Mouse (Mus musculus) natural killer cell, adult 2 months (primary cell): ENCODE measurements at regions not wholly inside any gene's neighbourhood (a gene's known extent, or its start where the extent isn't known, plus 50 kb on each side); places are given as distances from the start of the nearest gene placed in this dataset.

Experiments
- DNase-seq, 2 experiments: peaks; one replicate each; pipeline ENCODE4 v3.0.0; 2022; ENCODE audit warnings: low spot score in 2 of 2

DNA sequence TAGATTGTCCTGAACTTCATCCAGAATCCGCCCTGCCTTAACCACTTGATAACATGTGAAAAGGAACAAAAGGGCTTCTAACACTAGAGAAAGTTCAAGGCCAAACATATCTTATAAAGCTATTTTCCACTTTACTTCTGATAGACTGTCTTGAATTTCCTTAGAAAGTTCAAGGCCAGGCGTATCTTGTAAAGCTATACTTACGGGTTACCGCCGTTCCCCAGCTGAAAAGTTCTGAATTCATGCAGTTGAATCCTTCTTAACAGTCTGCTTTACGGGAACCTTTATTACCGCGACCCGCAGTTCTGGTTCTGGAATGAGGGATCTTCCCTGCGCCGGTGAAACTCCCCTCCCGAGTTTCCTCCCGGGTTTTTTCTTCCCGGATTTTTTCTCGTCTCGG, 492.0 kb downstream of the Gm21739 start:
- DNase-seq: peak; percentile 1 to 3
